Mouse (Mus musculus) ES-E14 (cell line): ENCODE measurements around the gene Dhrs7b. TPM values are rescaled to one million over a fixed set of nuclear protein-coding genes. Genes with fewer than 3 reads are reported as not detected.

Experiments
- DNase-seq: peaks from one replicate; pipeline ENCODE4 v3.0.0-alpha.2; 2013; ENCODE audit warnings: low read depth, low spot score
- H3K27ac ChIP-seq: 2 replicates; pipeline ENCODE4 v1.5.1; 2012; ENCODE audit warnings: low read depth, mild to moderate bottlenecking, low read length, moderate library complexity, mixed read lengths; ENCODE audit not compliant: poor library complexity, insufficient read depth, severe bottlenecking
- H3K36me3 ChIP-seq: 2 replicates; pipeline ENCODE4 v1.6.1; 2012; ENCODE audit warnings: mild to moderate bottlenecking, low read length, moderate library complexity, mixed read lengths; ENCODE audit not compliant: control insufficient read depth, poor library complexity, insufficient read depth, severe bottlenecking
- H3K4me1 ChIP-seq, 2 experiments: fragments of 150-350 bp in 1 of 2; sonication (generic) in 1 of 2; 2 replicates each; pipeline ENCODE4 v1.6.1; 2012; ENCODE audit warnings: low read length in 2 of 2, mild to moderate bottlenecking in 1 of 2, mixed read lengths in 1 of 2; ENCODE audit not compliant: control insufficient read depth in 2 of 2, insufficient read depth in 2 of 2, poor library complexity in 1 of 2
- H3K4me3 ChIP-seq, 2 experiments: fragments of 150-350 bp in 1 of 2; sonication (generic) in 1 of 2; 2 replicates each; pipeline ENCODE4 v1.5.1; 2012; ENCODE audit warnings: low read length in 2 of 2, low read depth in 1 of 2, mild to moderate bottlenecking in 1 of 2, mixed read lengths in 1 of 2; ENCODE audit not compliant: insufficient read depth in 1 of 2, poor library complexity in 1 of 2, severe bottlenecking in 1 of 2
- H3K9ac ChIP-seq: 2 replicates; pipeline ENCODE4 v1.6.1; 2012; ENCODE audit warnings: low read depth, mild to moderate bottlenecking, low read length, mixed read lengths; ENCODE audit not compliant: poor library complexity, insufficient read depth, severe bottlenecking
- H3K9me3 ChIP-seq: fragments of 150-350 bp; sonication (generic); 2 replicates; pipeline ENCODE4 v1.6.1; 2012; ENCODE audit warnings: low read depth, mild to moderate bottlenecking, low read length; ENCODE audit not compliant: control insufficient read depth, insufficient read depth
- CHD2 ChIP-seq: IDR thresholded peaks from 2 replicates; pipeline ENCODE4 v1.6.1; 2014; ENCODE audit warnings: mild to moderate bottlenecking, low read depth, low read length, inconsistent platforms
- HCFC1 ChIP-seq: IDR thresholded peaks from 2 replicates; pipeline ENCODE4 v1.6.1; 2012; ENCODE audit warnings: low read length, inconsistent platforms, borderline replicate concordance; ENCODE audit not compliant: insufficient read depth
- MAFK ChIP-seq: IDR thresholded peaks from 2 replicates; pipeline ENCODE4 v1.6.1; 2014; ENCODE audit warnings: mild to moderate bottlenecking, low read depth, low read length, inconsistent platforms; ENCODE audit not compliant: insufficient read depth
- ZC3H11A ChIP-seq: IDR thresholded peaks from 2 replicates; pipeline ENCODE4 v1.6.1; 2012; ENCODE audit warnings: low read depth, mild to moderate bottlenecking, inconsistent platforms, low read length, borderline replicate concordance
- ZNF384 ChIP-seq: IDR thresholded peaks from 2 replicates; pipeline ENCODE4 v1.6.1; 2012; ENCODE audit warnings: low read depth, low read length, inconsistent platforms
- in situ Hi-C, 2 experiments: fragments of 600-800 bp; cut with MboI; formaldehyde crosslinking; loops; one replicate each; pipeline ENCODE4 v1.15.1; 2025; ENCODE audit warnings: low sequenced_read_pairs in 2 of 2, inconsistent platforms in 1 of 2; ENCODE audit not compliant: unreplicated experiment in 2 of 2
- total RNA-seq: library from RNA; depleted of rRNA; stranded (reverse); fragments of 300-350 nt; gene quantifications from 2 replicates; pipeline ENCODE4 v1.2.3, GENCODE M21; 2012; rRNA removed

Dhrs7b gene
- total RNA-seq, 1 experiment, result 102 TPM

GRCm38 (mm10) chr11:60909626-60910025, 79.2 kb downstream of the Dhrs7b start:
- no peak overlapping the region for H3K27ac ChIP-seq
- in situ Hi-C loops, result no loop called here
- H3K4me3 ChIP-seq, result no peak overlapping the region
- TF ChIP-seq ZNF384, result no peak
- no peak for TF ChIP-seq MAFK
- TF ChIP-seq CHD2, result no peak
- no peak for TF ChIP-seq ZC3H11A
- TF ChIP-seq HCFC1, result no peak
- H3K9me3 ChIP-seq, result no peaks in the 10 kb centered on the region
- H3K36me3 ChIP-seq, result peaks cover 22% of the 10 kb centered on the region
- peaks cover 1 to 12% of the 10 kb centered on the region in 2 experiments; a peak in 3 of 4 replicates for H3K4me1 ChIP-seq
- no peak overlapping the region for H3K9ac ChIP-seq
- no peak for DNase-seq

Other genes starting within 250 kb of the Dhrs7b start
- gene Llgl1, start 130.9 kb upstream of the Dhrs7b start, total RNA-seq, result 25.5 and 33.0 TPM in 2 replicates
- gene Flii, start 103.4 kb upstream of the Dhrs7b start, total RNA-seq, result 53.3 and 55.3 TPM in 2 replicates
- gene Mief2, start 102.2 kb upstream of the Dhrs7b start, total RNA-seq, result 24.8 and 39.2 TPM in 2 replicates
- 19.7 and 20.0 TPM in 2 replicates for gene Top3a, start 53.3 kb upstream of the Dhrs7b start, total RNA-seq
- gene Smcr8, start 53.1 kb upstream of the Dhrs7b start, total RNA-seq, result 23.1 and 27.4 TPM in 2 replicates
- gene Shmt1, start 18.9 kb upstream of the Dhrs7b start, total RNA-seq, result 103 and 115 TPM in 2 replicates
- gene Tmem11, start 48.6 kb downstream of the Dhrs7b start, total RNA-seq, result 42.6 and 50.0 TPM in 2 replicates
- gene Natd1, start 84.1 kb downstream of the Dhrs7b start, total RNA-seq, result 11.0 and 14.6 TPM in 2 replicates
- 26.9 and 30.3 TPM in 2 replicates for gene Map2k3, start 101.4 kb downstream of the Dhrs7b start, total RNA-seq
- 4.0 and 5.9 TPM in 2 replicates for gene Kcnj12, start 191.9 kb downstream of the Dhrs7b start, total RNA-seq